Mouse (Mus musculus): Measurements from ENCODE around the gene 4921507P07Rik. TPM values are rescaled to one million over a fixed set of nuclear protein-coding genes. Genes with fewer than 3 reads are reported as not detected.

The 4921507P07Rik gene
- 0.42 TPM for polyA plus RNA-seq (2014; fragmentation: Illumina TruSeq; extraction: RNeasy Lipid Tissue Mini Kit (QIAGEN cat#74804); ENCODE audit: low read depth, low replicate concordance)

GRCm38 (mm10) chr6:50596301-50597211 lies at the start of gene 4921507P07Rik:
TSS of gene 4921507P07Rik (minus strand) at chr6:50596632.

GRCm38 (mm10) chr6:50566141-50566996 lies 30.1 kb downstream of the 4921507P07Rik start, which contains the start of gene Cycs:
TSS of gene Cycs (minus strand) at chr6:50566538.

Other genes with a start within 250 kb of the 4921507P07Rik start
- gene Osbpl3, start 140.4 kb downstream of the 4921507P07Rik start, polyA plus RNA-seq (2014; fragmentation: Illumina TruSeq; extraction: RNeasy Lipid Tissue Mini Kit (QIAGEN cat#74804); ENCODE audit: low read depth, low replicate concordance): 0.48 TPM
- 161 TPM for gene Cycs, start 30.1 kb downstream of the 4921507P07Rik start, polyA plus RNA-seq (2014; fragmentation: Illumina TruSeq; extraction: RNeasy Lipid Tissue Mini Kit (QIAGEN cat#74804); ENCODE audit: low read depth, low replicate concordance)
- gene Npvf, start 57.8 kb upstream of the 4921507P07Rik start, polyA plus RNA-seq (2014; fragmentation: Illumina TruSeq; extraction: RNeasy Lipid Tissue Mini Kit (QIAGEN cat#74804); ENCODE audit: low read depth, low replicate concordance): not detected